Mouse (Mus musculus) spleen, adult 18-20 months (tissue): ENCODE results near the gene Snrk.
"Not testable (repeated sequence)": the region's sequence is repeated elsewhere in the genome, so short reads cannot be mapped to it uniquely, and the experiment has no call there.

Source experiments
- DNase-seq, 2 experiments: peaks; one replicate each; pipeline ENCODE4 v3.0.0; 2022; ENCODE audit warnings: mixed read lengths in 2 of 2

Snrk gene

GRCm38 (mm10) chr9:122145677-122146076 is 28.6 kb downstream of the Snrk start:
- DNase-seq = no peak

DNA sequence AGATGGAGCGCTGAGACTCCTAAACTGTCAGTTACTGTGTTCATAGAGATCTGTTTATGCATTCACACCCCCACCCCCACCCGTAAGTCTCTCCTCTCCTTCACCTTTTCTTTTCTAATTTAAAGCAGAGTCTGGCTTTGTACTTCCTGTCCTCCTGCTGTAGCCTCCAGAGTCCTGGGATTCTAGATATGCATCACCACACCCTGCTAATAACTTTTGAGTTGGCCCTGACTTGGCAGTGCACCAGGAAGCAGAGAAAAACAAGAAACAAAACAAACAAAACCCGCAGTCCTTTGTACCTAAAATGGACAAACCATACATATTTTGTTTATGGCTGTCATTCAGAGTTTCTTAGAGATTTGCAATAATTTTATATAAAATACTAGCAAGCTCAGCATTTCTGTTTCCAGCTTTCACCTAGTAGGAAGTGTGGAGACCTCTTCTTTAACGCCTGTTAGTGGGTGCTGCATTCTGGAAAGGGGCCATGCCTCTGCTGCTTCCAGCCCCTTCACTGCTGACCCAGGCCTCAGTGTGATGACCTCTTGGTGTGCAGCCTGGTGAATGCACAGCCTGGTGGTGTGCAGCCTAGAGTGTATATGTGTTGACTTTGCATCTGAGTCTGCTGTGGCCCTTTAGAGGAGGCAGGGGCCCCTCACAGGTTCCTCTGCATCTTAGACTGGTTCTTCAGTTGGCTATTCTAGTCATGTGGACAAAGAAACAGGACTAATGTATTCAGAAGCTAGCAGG is 29.2 kb downstream of the Snrk start:
- DNase-seq = no peak

DNA sequence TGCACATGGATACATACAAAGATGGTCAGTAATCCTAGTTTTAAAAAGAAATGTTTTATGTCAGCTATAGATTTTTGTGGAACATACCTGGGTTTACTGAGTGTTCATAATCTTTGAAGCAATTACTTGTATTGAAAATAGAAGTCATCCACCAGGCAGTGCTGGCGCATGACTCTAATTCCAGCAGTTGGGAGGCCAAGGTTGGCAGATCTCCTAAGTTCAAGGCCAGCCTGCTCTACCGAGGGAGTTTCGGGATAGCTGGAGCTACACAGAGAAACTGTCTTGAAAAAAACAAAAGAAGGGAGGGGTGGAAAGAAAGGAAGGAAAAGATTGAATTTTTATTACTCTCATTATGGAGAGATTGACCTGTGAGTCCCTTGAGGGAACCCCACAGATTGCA is 31.3 kb downstream of the Snrk start:
- DNase-seq = no peak

DNA sequence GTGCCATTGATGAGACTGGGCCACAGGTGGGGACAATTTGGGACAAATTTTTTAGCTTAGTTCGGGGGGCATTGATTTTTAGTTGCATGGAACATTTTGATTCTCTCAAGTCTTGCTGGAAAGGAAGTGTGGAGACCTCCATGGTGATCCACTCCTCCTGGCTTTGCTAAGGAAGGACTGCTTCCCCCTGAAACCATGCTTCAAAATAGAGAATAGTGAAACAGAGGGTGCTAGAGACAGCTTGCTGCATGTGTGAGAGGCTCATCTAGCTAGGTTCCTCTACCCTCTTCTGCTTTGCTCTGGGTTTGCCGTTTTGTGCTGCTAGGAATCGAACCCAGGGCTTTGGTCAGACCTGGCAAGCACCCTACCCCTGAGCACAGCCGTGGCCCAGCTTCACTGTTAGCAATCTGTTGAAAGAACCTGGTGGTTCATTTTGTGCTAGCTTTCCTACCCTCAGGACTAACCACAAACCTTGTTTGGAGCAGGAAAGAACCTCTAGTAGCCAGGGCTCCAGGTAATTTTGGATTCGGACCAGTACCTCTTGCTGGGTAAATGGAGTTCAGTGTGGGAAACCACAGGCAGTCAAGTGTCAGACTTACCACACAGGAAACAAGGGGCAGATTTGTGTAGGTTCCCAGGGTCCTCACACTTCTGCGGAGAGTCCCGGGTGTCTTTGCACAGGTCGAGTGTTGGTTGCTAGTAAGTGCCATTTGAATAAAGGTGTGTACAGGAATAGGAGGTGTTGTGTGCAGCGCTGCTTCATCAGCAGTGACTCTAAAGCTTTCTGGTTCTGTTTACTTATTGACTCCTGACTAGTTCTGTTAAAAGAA is 33.1 kb downstream of the Snrk start:
- no peak for DNase-seq

- DNase-seq = no peak
Measured at GRCm38 (mm10) chr9:122152063-122152462, 35.0 kb downstream of the Snrk start.

DNA sequence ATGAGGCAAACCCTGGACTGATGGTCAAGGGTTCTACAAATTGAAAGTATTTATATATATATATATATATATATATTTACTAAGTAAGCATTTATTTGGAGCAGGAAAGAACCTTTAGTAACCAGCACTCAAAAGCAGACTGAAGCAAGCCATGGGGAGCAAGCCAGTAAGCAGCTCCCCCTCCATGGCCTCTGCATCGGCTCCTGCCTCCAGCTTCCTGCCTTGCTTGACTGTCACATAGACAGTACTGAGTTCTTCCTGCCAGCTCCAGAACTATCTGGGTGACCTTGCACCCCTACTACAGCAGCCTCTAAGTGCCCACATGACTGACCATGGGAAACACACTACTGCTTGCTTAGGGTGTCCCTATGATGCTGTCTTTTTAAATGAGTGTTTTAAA is 35.4 kb downstream of the Snrk start:
- DNase-seq = no peak

GRCm38 (mm10) chr9:122153436-122153835 is 36.4 kb downstream of the Snrk start:
- no peak for DNase-seq

GRCm38 (mm10) chr9:122155193-122155592 is 38.1 kb downstream of the Snrk start:
- DNase-seq = no peak

- no peak for DNase-seq
Measured at GRCm38 (mm10) chr9:122156389-122157078, 39.5 kb downstream of the Snrk start.

DNA sequence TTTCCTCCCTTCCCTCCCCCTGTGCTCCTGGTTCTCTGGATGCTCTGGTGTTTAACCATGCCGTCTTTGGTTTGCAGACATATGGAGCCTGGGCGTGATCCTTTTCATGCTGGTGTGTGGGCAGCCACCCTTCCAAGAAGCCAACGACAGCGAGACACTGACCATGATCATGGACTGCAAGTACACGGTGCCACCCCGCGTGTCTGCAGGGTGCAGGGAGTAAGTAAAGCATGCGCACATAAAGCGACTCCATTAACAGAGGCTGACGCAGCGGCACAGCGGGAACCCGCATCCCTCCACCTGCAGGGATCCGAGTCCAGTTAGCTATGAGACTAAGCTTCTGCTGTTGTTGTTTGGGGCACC is 40.0 kb downstream of the Snrk start:
- DNase-seq = no peak

DNA sequence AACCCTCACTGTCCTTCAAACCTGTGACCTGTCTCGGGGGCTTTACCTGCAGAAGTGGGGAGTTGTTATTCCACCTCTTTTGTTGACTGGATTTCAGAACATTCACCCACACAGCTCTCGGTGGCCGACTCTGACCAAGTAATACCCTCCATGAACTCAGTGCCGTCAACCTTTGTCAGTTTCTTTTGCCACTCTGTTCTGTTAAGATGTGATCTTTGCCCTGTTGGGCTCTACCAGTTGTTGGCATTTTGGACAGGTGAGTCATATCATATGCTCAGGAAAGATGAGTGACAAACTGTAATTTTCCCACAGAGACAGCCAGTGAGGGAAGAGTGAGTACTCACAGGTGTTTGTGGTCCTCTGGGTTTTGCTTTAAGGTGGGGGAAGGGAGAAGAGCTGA is 47.5 kb downstream of the Snrk start:
- DNase-seq = no peak

DNA sequence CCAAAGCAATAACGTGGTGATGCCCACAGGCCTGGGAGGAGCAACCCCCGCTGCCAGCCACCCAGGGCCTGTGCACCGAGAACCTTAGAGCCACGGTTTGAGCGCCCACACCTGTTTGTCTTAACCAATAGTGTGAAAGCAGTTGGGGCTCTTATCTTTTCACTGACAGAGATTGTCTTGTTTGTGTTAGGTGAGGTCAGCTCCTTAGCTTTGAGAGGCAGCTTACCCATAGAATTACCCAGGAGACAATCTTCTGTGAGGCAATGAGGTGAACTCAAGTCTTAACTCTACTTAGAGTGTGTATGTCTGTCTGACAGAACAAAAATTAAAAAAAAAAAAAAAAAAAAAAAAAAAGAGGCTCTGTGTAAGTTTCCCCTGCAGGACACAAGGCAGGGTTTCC is 50.7 kb downstream of the Snrk start:
- DNase-seq = not testable (repeated sequence)

- DNase-seq = no peak
Measured at GRCm38 (mm10) chr9:122169901-122170300, 52.8 kb downstream of the Snrk start.

GRCm38 (mm10) chr9:122172612-122173186 is 55.6 kb downstream of the Snrk start:
- no peak for DNase-seq

DNA sequence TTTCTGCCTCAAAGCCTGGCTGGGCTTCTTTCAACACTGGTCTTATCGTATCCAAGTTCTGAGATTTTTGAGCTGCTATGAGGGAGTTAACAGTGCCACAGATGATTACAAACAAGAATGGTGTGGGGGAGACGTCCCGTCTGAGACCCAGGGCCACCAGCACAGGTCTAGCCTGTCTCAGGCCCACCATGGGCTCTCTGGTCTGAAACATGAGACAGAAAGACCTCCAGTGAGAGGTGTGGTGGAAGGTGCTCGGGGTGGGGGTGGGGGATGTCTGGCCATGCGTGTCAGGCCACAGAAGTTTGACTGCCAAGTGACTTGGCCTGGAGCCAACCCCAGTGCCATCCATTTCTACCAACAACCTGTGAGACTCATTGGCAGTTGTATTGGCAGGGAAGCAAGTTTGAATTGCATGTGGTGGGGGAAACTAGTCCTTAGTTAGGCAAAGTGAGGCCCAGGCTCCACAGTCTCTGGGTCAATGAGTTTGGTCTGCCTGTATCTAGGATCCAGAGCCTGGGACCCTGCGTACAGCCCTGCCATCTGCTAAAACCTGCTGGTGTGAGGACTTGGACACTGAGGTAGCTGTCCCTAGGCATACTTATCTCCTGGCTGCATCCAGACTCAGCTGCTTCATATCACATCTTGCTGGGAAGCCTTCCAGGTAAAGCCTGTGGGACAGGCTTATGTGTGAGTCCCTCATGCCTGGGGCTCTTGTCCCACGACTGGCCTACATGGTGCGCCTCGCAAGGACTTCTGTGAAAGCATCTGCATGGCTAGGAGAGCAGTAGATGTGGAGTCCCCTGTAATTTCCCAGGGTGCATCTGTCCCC is 56.6 kb downstream of the Snrk start:
- DNase-seq = no peak

DNA sequence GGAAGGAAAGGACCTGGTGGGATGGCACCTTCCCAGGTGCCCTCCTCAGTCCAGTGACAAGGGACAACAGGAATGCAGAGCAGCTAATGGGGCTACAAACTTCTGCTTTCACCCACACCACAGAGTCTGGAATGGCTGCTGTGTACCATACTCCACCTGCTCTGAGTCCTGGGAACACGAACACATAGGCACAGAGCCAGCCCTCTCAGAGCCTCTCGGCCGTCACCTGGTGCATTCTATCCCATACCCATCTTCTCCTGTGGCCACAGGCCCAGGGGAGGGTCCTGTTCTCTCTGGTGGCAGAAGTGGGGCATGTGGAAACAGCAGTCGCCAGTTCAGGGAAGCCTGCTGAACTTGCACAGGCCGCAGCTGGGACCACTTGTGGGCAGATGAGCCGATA is 57.7 kb downstream of the Snrk start:
- no peak for DNase-seq

- DNase-seq = no peak
Measured at GRCm38 (mm10) chr9:122177256-122178220, 60.5 kb downstream of the Snrk start.

DNA sequence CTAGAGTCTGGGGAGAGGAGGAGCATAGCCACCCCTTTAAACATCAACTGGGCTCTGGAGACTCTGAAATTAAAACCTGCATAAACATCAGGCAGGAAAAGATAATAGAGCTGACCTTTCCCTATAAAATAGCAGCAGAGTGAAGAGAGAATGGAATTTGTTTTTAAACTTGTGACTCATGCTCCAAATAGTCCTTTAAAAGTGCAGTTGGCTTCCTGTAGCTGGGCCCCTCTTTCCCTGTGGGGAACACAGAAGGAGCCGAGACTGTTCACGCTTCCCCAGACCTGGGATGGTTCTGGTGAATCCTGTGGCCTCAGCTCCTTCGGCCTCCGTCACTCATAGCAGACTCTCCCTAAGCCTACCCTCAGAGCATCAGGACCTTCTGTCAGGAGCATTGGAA is 61.4 kb downstream of the Snrk start:
- DNase-seq = no peak

DNA sequence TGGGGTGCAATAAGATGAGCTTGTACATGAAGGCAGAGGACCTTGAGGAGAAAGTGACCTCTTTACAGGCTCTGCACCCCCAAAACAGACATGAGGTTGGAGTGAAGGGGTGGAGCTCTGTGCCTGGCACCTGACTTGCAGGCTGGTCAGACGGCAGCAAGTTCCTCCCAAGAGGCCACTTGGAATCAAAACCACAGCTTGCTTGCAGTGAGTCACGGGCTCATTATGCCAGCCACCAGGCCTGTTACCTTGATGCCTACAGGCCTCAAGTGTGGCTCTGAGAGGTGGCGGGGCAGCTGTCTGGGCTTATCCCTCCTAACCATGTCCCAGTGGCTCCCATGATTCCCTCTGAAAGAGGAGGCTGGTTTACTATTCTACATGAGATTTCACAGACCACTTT is 63.0 kb downstream of the Snrk start:
- no peak for DNase-seq

DNA sequence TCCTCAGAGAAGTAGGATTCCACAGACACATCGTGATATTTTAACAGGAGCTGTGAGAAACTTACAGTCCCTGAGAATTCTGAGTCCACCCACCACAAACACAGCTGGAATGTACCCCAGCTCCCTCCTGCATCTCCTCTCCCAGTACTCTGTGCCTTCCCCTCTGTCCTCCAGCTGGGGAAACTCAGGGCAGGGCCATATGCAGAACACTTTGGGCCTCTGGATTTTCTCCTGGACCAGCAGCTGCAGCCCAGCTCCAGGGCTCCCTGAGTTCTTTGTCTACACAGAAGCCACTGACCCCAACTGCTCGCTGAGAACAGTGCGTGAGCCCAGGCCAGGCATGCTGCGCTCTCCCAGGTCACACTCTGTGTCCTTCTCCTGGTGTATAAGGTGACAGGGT is 66.0 kb downstream of the Snrk start:
- DNase-seq = no peak

DNA sequence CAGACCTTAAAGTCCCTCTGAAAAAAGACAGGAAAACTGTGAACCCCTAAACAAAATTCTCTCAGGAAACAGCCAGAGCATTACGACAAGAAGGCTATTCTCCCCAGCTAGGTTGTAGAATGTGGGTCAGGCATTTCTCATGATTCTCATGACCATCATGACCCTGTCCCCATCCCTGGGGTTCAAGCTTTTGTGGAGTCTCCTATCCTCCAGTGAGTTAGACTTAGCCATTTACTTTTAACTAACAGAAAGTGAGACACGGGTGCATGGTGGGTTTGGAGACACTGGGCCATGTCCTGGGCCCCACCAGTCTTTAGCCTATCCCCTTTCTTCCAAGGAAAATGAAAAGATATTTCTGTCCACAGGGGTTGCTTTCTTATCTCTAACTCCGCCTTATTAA is 67.3 kb downstream of the Snrk start:
- no peak for DNase-seq
